ENCODE assay signal across 14 mouse cellular contexts in genomic region chr7:115645971-115646447, GRCm38 (mm10).
A peak's percentile ranks its signal among the peaks of the same experiment; 100 is the strongest.
DNase-seq lines count a peak whose midpoint lies in the region; ATAC-seq lines count a peak whose summit lies in the region.
"Had no signal": no experiment of that assay in that cellular context is flagged by ENCODE, and none has a peak within 500 bp of the region (broad histone marks: within the 10 kb centered on the region; RNA-seq: fewer than 3 reads in every experiment).

No protein-coding gene starts in this region.

- no peaks in the 10 kb centered on the region for H3K27me3 ChIP-seq in forebrain, embryonic 10.5 days (ENCODE audit: poor library complexity, severe bottlenecking)
- H3K27me3 ChIP-seq in hindbrain, embryonic 16.5 days (replicated peaks; ENCODE audit: control insufficient read depth, insufficient read depth, low read length) = no peaks in the 10 kb centered on the region
- H3K27me3 ChIP-seq in midbrain, embryonic 15.5 days (replicated peaks) = no peaks in the 10 kb centered on the region
- H3K27me3 ChIP-seq in kidney, embryonic 14.5 days (ENCODE audit: control insufficient read depth, insufficient read depth, low read length) = no peaks in the 10 kb centered on the region

- H3K4me3 ChIP-seq in forebrain, embryonic 10.5 days = peak overlapping the region; percentile 19; the same call in 1 of the 2 replicates
- H3K4me3 ChIP-seq in hindbrain, embryonic 16.5 days (ENCODE audit: low read length) = no peak overlapping the region
- no peak overlapping the region for H3K4me3 ChIP-seq in midbrain, embryonic 15.5 days
- no peak overlapping the region for H3K4me3 ChIP-seq in kidney, embryonic 14.5 days (ENCODE audit: low read length)

- H3K4me2 ChIP-seq in hindbrain, embryonic 16.5 days (ENCODE audit: low read length) = no peak overlapping the region
- no peak overlapping the region for H3K4me2 ChIP-seq in midbrain, embryonic 15.5 days
- H3K4me2 ChIP-seq in kidney, embryonic 14.5 days (replicated peaks; ENCODE audit: low read depth, low read length) = no peak overlapping the region
- H3K4me2 ChIP-seq: liver, embryonic 11.5 days had no signal

- H3K4me1 ChIP-seq in forebrain, embryonic 10.5 days = peaks cover 53% of the 10 kb centered on the region
- no peaks in the 10 kb centered on the region for H3K4me1 ChIP-seq in hindbrain, embryonic 16.5 days (ENCODE audit: control insufficient read depth, insufficient read depth, low read depth, low read length)
- H3K4me1 ChIP-seq in midbrain, embryonic 15.5 days = peaks cover 19% of the 10 kb centered on the region
- H3K4me1 ChIP-seq in kidney, embryonic 14.5 days (ENCODE audit: control insufficient read depth, insufficient read depth, low read length) = no peaks in the 10 kb centered on the region

- DNase-seq in heart, adult 11 months = peak; percentile 46
- DNase-seq in heart, postnatal 25 days (ENCODE audit: low spot score) = no peak
- peak; percentile 45 for DNase-seq in forebrain, embryonic 10.5 days (ENCODE audit: extremely low spot score, low spot score)
- no peak for DNase-seq in adrenal gland, adult 2 months
- DNase-seq in kidney, adult 11 months = no peak
- DNase-seq: cerebellum, adult 9-11 months; gastrocnemius, postnatal 36 days; heart, postnatal 4 days; layer of hippocampus, postnatal 36 days; lung, postnatal 10 days had no signal

- H3K27ac ChIP-seq in forebrain, embryonic 10.5 days = peak overlapping the region; percentile 86
- peak overlapping the region; percentile 32; the same call in 1 of the 2 replicates for H3K27ac ChIP-seq in hindbrain, embryonic 16.5 days (ENCODE audit: low read depth, low read length)
- peak overlapping the region; percentile 46; the same call in 1 of the 2 replicates for H3K27ac ChIP-seq in midbrain, embryonic 15.5 days
- H3K27ac ChIP-seq in kidney, embryonic 14.5 days (ENCODE audit: low read depth, low read length) = no peak overlapping the region

- H3K9ac ChIP-seq in hindbrain, embryonic 16.5 days (ENCODE audit: low read depth, low read length) = no peak overlapping the region
- H3K9ac ChIP-seq in midbrain, embryonic 15.5 days = no peak overlapping the region
- H3K9ac ChIP-seq in kidney, embryonic 14.5 days (ENCODE audit: low read depth, low read length) = no peak overlapping the region

- H3K9me3 ChIP-seq in forebrain, embryonic 10.5 days = no peaks in the 10 kb centered on the region
- H3K9me3 ChIP-seq in hindbrain, embryonic 16.5 days (ENCODE audit: control insufficient read depth, low read length) = no peaks in the 10 kb centered on the region
- H3K9me3 ChIP-seq in midbrain, embryonic 15.5 days = no peaks in the 10 kb centered on the region
- no peaks in the 10 kb centered on the region for H3K9me3 ChIP-seq in kidney, embryonic 14.5 days (ENCODE audit: control insufficient read depth, low read length)

- peak; percentile 79; the same call in 1 of the 2 replicates for ATAC-seq in hindbrain, embryonic 16.5 days
- peak; percentile 54 for ATAC-seq in midbrain, embryonic 15.5 days (replicated peaks)
- no peak for ATAC-seq in kidney, embryonic 14.5 days (ENCODE audit: low FRiP score, low TSS enrichment)

- no peaks in the 10 kb centered on the region for H3K36me3 ChIP-seq in forebrain, embryonic 10.5 days (replicated peaks)
- no peaks in the 10 kb centered on the region for H3K36me3 ChIP-seq in hindbrain, embryonic 16.5 days (ENCODE audit: control insufficient read depth, insufficient read depth, low read length)
- no peaks in the 10 kb centered on the region for H3K36me3 ChIP-seq in midbrain, embryonic 15.5 days (replicated peaks)
- no peaks in the 10 kb centered on the region for H3K36me3 ChIP-seq in kidney, embryonic 14.5 days (ENCODE audit: control insufficient read depth, insufficient read depth, low read length)

- WGBS in forebrain, embryonic 10.5 days = 6% methylated on average over 5 of the region's 5 CpGs
- WGBS in hindbrain, embryonic 16.5 days = 7% methylated on average over 5 of the region's 5 CpGs
- 5% methylated on average over 5 of the region's 5 CpGs for WGBS in midbrain, embryonic 15.5 days
- 34% methylated on average over 5 of the region's 5 CpGs for WGBS in kidney, embryonic 14.5 days

- intact Hi-C loops in heart, postnatal 25 days (cut with DNase I) = no loop called here

Comparison
In these comparisons a context has a peak if more than half of its experiments do, and no peak if none do; other contexts are left out.
1. DNase-seq: peak in heart, adult 11 months (single experiment) and forebrain, embryonic 10.5 days (single experiment); none in heart, postnatal 25 days (single experiment), adrenal gland, adult 2 months (single experiment) and kidney, adult 11 months (single experiment).